Mouse (Mus musculus): Measurements from ENCODE around the gene C2cd2. TPM values are rescaled to one million over a fixed set of nuclear protein-coding genes. Genes with fewer than 3 reads are reported as not detected.
"Not testable (repeated sequence)": the region's sequence is repeated elsewhere in the genome, so short reads cannot be mapped to it uniquely, and the experiment has no call there.

C2cd2 gene
- polyA plus RNA-seq, 1 experiment from 2014 or later, result 10.0 TPM

DNA sequence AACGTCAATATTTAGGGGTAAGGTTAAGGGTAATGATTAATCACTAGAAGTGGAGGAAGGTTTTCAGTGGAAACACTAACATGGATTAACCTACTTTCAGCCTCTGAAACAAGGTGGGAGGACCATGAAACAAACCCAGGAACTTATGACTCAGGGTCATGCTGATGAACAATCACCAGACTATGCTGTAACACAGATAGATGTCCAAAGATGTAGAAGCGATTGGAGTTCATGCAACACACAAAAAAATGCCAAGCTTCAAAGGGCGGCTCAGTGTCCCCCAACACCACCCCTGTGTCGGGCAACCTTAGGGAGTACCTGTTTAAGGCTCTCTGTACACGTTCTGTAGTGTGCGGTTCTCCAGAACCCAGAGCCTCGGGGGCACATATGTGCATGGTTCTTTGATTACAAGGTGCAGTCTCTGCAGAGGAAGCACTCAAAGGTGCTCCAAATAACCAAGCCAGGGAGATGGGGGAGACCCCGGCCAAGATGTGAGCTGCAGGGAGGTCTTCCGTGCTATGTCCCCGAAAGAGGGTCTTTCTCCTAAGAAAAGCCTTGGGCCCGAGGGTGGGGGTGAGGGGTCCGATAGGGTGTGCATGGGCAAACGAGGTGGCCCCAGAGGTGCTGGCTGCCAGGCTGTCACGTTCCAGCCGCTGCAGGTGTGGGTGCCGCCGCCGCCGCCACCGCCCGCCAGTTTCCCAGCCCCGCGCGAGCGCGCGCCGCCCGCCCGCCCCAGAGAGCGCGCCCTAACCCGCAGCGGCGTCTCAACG lies 832 bp downstream of the C2cd2 start:
- Histone ChIP-seq H3K4me2 (peak overlapping the region; percentile 77), H3K4me3 (peak overlapping the region; percentile 81), H3K4me1 (peaks cover 11% of the 10 kb centered on the region), H3K36me3 (ENCODE audit: poor library complexity, severe bottlenecking) (0 out of 2 replicates have a peak, but pooled peaks cover 3% of the 10 kb centered on the region), H3K9ac (peak overlapping the region; percentile 91), H3K27ac (peak overlapping the region; percentile 97), H3K27me3 (no peaks in the 10 kb centered on the region), H3K9me3 (replicated peaks) (no peaks in the 10 kb centered on the region)
- WGBS, result 9% methylated on average over 30 of the region's 36 CpGs
- peak; percentile 60; the same call in 1 of the 2 replicates for ATAC-seq

DNA sequence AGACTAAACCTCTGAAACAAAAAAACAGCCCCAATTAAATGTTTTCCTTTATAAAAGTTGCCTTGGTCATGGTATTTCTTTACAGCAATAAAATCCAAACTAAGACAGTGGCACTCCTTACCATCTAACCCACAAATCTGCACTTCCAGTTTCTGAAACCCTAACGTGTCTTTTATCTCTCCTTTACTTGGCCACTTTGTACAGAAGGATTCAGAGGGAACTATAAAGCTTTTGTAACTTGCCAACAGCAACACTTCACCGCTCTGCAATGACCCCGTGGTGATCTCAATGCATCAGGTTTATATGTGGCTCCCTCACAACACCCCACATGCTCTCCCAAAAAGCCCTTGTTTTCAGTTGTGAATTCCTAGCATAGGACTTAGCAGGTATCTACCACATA lies 2.0 kb downstream of the C2cd2 start:
- H3K9me3 ChIP-seq (replicated peaks), result no peaks in the 10 kb centered on the region
- H3K27me3 ChIP-seq, result no peaks in the 10 kb centered on the region
- H3K4me3 ChIP-seq, result no peak overlapping the region
- no peak overlapping the region for H3K4me2 ChIP-seq
- H3K9ac ChIP-seq, result no peak overlapping the region
- ATAC-seq, result no peak
- peaks cover 15% of the 10 kb centered on the region for H3K36me3 ChIP-seq (ENCODE audit: poor library complexity, severe bottlenecking)
- H3K4me1 ChIP-seq, result peaks cover 11% of the 10 kb centered on the region
- no peak overlapping the region for H3K27ac ChIP-seq
- 90% methylated on average over 3 of the region's 3 CpGs for WGBS

DNA sequence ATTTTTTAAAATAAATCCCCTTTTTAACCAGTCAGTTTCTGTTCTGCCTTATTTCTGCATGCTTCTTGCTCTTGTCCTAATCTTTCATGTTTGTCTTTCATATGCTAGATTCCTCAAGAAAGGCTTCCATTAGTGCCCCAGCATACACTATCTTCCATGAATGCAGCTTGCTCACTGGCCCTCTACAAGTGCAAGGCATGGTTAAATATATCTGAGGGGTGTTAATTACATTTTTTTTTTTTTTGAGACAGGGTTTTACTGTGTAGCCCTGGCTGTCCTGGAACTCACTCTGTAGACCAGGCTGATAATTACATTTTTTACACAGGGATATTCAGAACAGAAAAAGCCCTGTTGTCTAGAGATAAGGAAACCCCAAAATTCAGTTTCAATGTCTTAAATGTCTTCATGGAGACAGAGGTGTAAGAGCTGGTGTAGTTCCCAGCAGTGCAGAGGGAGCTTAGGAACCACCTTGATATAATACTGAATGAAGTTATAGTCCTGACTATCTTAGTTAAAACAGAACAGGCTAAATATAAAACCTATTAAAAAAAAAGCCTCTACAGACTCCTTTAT lies 3.9 kb downstream of the C2cd2 start:
- ATAC-seq, result no peak
- peaks cover 27% of the 10 kb centered on the region for H3K36me3 ChIP-seq (ENCODE audit: poor library complexity, severe bottlenecking)
- H3K9me3 ChIP-seq (replicated peaks), result no peaks in the 10 kb centered on the region
- H3K27ac ChIP-seq, result no peak overlapping the region
- H3K27me3 ChIP-seq, result no peaks in the 10 kb centered on the region
- no peak overlapping the region for H3K4me3 ChIP-seq
- no peak overlapping the region for H3K4me2 ChIP-seq
- peaks cover 11% of the 10 kb centered on the region for H3K4me1 ChIP-seq
- H3K9ac ChIP-seq, result no peak overlapping the region

DNA sequence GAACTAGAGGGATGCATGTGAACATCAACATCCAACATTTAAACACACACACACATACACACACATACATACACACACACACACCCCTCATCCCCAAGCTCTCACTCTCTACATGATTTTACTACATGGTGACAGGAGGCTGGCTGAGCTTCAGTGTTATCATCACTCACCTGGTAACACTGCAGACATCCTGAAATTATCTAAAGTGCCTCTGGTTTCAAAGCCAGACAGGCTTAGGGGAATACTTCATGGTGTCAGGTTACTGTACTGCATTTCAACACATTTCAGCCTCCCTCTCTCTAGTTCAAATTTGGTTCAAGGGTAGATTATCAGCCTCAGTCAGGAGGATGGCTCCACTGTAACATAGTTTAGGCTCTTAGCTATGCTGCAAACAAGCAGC lies 4.8 kb downstream of the C2cd2 start:
- ATAC-seq, result no peak
- Histone ChIP-seq H3K27ac (no peak overlapping the region), H3K9ac (no peak overlapping the region), H3K9me3 (replicated peaks) (no peaks in the 10 kb centered on the region), H3K4me1 (peaks cover 11% of the 10 kb centered on the region), H3K4me3 (no peak overlapping the region), H3K4me2 (no peak overlapping the region), H3K27me3 (no peaks in the 10 kb centered on the region), H3K36me3 (ENCODE audit: poor library complexity, severe bottlenecking) (peaks cover 35% of the 10 kb centered on the region)

DNA sequence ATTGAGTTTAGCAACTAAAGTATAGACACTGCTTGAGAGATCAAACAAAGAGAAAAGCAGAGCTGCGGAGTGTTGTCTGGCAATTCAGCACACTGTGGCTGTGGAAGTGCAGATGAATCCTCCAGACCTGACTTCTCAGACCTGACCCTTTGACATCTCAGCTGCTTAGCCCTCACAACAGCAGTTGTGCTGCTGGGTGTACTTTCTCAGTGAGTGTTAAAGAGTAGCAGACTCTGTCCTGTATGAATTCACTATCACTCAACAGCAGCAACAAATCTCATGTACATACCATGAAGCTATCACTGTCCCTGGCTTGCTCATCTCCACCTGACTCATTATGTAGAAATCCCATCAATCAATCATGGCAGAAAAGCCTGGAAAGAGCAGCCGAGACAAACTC lies 6.4 kb downstream of the C2cd2 start:
- Histone ChIP-seq H3K27me3 (no peaks in the 10 kb centered on the region), H3K27ac (no peak overlapping the region), H3K4me3 (no peak overlapping the region), H3K9me3 (replicated peaks) (no peaks in the 10 kb centered on the region), H3K4me2 (no peak overlapping the region), H3K9ac (no peak overlapping the region), H3K36me3 (ENCODE audit: poor library complexity, severe bottlenecking) (peaks cover 51% of the 10 kb centered on the region), H3K4me1 (peaks cover 4% of the 10 kb centered on the region)
- ATAC-seq, result no peak
- 96% methylated on average over 2 of the region's 2 CpGs for WGBS

DNA sequence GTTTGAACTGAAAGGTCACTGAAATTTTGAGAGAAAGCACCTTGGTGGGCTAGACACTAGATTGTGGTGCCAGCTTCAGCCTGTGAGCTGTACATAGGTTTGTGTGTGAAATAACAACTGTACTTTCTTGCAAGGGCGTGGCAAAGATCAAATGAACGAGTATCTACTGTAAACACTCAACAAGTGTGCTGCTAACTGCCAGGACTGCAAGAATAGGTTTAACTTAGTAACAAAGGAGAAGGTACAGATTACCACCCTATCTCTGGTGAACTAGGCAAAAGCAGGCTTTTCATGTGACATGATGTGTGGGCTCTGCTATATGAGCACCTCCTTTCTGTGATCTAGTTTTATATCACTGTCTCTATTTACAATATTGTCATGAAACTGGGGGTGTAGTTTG lies 9.1 kb downstream of the C2cd2 start:
- H3K9me3 ChIP-seq (replicated peaks), result no peaks in the 10 kb centered on the region
- H3K9ac ChIP-seq, result no peak overlapping the region
- no peaks in the 10 kb centered on the region for H3K4me1 ChIP-seq
- H3K27ac ChIP-seq, result no peak overlapping the region
- H3K4me2 ChIP-seq, result no peak overlapping the region
- ATAC-seq, result no peak
- WGBS, result 91% methylated on average over 2 of the region's 2 CpGs
- peaks cover 73% of the 10 kb centered on the region for H3K36me3 ChIP-seq (ENCODE audit: poor library complexity, severe bottlenecking)
- H3K27me3 ChIP-seq, result no peaks in the 10 kb centered on the region
- no peak overlapping the region for H3K4me3 ChIP-seq

DNA sequence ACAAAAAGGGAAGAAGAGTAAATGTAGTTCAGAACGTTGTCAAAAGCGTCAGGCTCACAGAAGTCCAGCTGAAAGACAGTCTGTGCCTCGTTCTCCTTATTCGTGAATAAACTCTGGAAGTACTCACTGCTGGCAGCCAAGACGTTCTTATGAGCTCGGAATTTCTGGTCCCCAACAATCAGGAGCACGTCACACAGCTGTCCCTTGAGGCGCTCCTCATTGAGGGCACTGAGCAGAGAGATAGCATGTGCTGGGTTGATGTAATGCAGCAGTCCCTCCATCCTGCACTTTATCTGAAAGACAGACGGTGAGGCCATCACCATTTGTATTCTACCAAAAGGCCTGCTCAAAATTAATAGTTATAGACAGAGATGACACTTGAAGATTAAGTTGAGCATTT lies 9.6 kb downstream of the C2cd2 start:
- Histone ChIP-seq H3K4me1 (no peaks in the 10 kb centered on the region), H3K9ac (no peak overlapping the region), H3K4me3 (no peak overlapping the region), H3K36me3 (ENCODE audit: poor library complexity, severe bottlenecking) (peaks cover 73% of the 10 kb centered on the region), H3K27me3 (no peaks in the 10 kb centered on the region), H3K9me3 (replicated peaks) (no peaks in the 10 kb centered on the region), H3K4me2 (no peak overlapping the region), H3K27ac (no peak overlapping the region)
- WGBS, result 87% methylated on average over 9 of the region's 9 CpGs
- ATAC-seq, result no peak

DNA sequence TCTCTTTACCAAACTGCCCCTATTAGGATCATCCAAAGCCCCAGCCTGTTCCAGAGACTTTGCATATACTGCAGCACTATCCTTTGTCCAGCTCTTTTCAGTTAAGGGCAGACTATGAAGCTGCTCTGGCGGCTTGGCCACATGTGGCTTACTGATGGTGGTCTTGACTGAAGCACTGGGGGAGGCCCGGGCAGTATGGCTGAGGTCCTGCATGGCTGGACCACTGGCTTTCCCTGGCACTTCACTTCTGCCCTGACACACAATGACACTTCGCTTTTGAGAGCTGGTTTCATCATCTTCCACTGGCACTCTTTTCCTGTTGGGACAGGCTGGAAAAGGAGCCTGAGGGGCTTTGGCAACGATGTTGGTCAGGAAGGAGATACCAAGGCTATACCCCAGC lies 10.0 kb downstream of the C2cd2 start:
- Histone ChIP-seq H3K4me1 (no peaks in the 10 kb centered on the region), H3K27me3 (no peaks in the 10 kb centered on the region), H3K9ac (no peak overlapping the region), H3K9me3 (replicated peaks) (no peaks in the 10 kb centered on the region), H3K4me3 (no peak overlapping the region), H3K36me3 (ENCODE audit: poor library complexity, severe bottlenecking) (peaks cover 73% of the 10 kb centered on the region), H3K27ac (no peak overlapping the region), H3K4me2 (no peak overlapping the region)
- WGBS, result 93% methylated on average over 4 of the region's 4 CpGs
- no peak for ATAC-seq

DNA sequence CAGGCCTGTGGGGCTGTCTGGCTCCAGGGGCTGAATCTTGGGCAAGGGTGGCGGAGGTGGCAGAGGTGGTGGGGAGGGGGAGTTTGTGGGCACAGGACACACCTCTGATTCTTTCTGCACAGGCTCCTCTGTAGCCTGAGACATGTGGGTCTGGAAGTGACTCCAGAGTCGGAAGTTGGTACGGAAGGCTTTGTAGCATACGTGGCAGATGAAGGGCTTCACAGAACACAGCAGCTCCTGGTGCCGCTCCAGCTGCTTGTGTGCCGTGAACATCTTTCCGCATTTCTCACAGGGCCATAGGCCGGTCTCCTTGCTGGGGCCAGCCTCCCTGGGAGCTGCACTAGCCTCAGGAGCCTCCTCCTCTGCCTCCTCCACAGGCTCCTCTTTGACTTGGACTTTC lies 12.3 kb downstream of the C2cd2 start:
- Histone ChIP-seq H3K9me3 (replicated peaks) (no peaks in the 10 kb centered on the region), H3K4me1 (no peaks in the 10 kb centered on the region), H3K36me3 (ENCODE audit: poor library complexity, severe bottlenecking) (peaks cover 58% of the 10 kb centered on the region), H3K4me2 (no peak overlapping the region), H3K9ac (no peak overlapping the region), H3K27ac (no peak overlapping the region), H3K27me3 (no peaks in the 10 kb centered on the region), H3K4me3 (no peak overlapping the region)
- WGBS, result 96% methylated on average over 8 of the region's 8 CpGs
- ATAC-seq, result no peak

DNA sequence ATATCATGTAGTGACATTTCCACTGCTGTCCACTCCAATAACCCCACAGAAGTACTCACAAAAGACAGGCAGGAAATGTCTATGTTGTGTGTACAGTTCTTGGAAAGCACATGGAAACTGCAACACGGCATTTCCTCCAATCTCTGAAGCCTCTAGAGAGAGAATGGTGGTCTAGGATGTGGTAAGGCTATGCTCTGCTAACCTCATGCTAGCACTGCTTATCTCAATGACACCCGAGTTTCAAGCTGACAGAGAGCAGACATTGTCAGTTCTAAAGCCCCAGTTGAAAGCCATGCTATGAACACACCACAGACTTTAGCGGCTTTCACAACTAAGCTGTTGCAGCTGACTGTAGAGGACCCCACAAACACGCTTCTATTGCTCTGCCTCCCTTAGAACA lies 13.6 kb downstream of the C2cd2 start:
- ATAC-seq, result no peak
- Histone ChIP-seq H3K9me3 (replicated peaks) (no peaks in the 10 kb centered on the region), H3K4me2 (no peak overlapping the region), H3K27me3 (no peaks in the 10 kb centered on the region), H3K9ac (no peak overlapping the region), H3K36me3 (ENCODE audit: poor library complexity, severe bottlenecking) (peaks cover 52% of the 10 kb centered on the region), H3K27ac (no peak overlapping the region), H3K4me1 (no peaks in the 10 kb centered on the region), H3K4me3 (no peak overlapping the region)
- WGBS, result 89% methylated on average over 4 of the region's 4 CpGs

DNA sequence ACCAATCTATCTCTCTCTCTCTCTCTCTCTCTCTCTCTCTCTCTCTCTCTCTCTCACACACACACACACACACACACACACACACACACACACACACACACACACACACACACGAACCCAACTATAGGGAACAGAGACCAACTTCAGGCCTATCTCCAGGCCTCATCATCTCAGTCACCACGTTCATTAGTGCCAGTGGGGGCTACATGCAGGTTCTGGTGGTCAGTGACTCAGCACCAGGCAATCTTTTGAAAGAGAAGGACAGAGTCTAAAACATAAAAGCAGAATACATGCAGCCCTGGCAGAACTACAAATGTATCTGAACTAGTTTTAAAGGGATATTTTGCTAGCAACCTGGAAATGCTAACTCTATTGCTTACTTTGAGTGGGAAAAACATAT lies 15.4 kb downstream of the C2cd2 start:
- H3K4me3 ChIP-seq; H3K9ac ChIP-seq; H3K27me3 ChIP-seq; ATAC-seq; H3K4me1 ChIP-seq; H3K9me3 ChIP-seq (replicated peaks); H3K4me2 ChIP-seq; H3K27ac ChIP-seq: not testable (repeated sequence)
- WGBS, result 77% methylated on average over 2 of the region's 2 CpGs
- H3K36me3 ChIP-seq (ENCODE audit: poor library complexity, severe bottlenecking), result peaks cover 34% of the 10 kb centered on the region

DNA sequence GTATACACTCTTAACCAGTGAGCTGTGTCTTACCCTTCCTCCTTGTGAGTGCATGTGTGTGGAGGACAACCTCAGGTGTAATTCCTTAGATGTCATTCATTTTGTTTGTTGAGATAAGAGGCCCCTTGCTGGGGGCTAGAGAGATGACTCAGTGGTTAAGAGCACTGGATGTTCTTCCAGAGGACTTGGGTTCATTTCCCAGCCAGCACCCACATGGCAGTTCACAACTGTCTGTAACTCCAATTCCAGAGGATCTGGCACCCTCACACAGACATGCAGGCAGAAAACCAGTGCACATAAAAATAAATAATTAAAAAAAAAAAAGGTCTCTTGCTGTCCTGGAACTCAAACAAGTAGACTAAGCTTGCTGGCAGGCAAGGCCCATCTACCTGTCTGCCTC lies 20.6 kb downstream of the C2cd2 start:
- no peaks in the 10 kb centered on the region for H3K9me3 ChIP-seq (replicated peaks)
- H3K27me3 ChIP-seq, result no peaks in the 10 kb centered on the region
- H3K27ac ChIP-seq, result no peak overlapping the region
- H3K9ac ChIP-seq, result no peak overlapping the region
- no peak overlapping the region for H3K4me2 ChIP-seq
- no peak for ATAC-seq
- H3K4me3 ChIP-seq, result no peak overlapping the region
- no peaks in the 10 kb centered on the region for H3K4me1 ChIP-seq
- H3K36me3 ChIP-seq (ENCODE audit: poor library complexity, severe bottlenecking), result peaks cover 3% of the 10 kb centered on the region; the same call in 1 of the 2 replicates

DNA sequence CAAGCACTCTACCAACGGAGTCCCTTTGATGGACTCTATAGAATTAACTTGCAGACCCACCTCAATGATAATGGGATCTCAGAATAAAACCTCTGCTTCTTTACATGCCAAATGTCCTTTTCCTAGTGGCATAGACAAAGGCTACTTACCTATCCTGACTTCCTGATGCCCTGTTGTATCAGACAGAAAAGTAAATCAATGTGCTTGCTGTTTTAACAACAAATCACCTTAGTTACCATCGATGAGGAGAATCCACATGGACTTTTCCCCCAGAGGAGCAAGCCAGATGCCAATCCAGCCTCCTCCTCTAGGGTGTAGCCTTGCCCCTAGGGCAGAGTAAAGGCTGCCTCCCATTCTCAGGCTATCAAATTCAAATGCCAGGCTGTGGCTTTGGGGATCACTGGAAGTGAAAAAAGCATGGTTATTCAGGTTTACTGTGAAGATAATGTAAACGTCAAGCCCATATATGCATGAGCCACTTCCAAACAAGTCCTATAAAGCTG lies 21.9 kb downstream of the C2cd2 start:
- H3K27ac ChIP-seq, result no peak overlapping the region

More for the DNA sequence above, 21.9 kb downstream of the C2cd2 start:
- no peak overlapping the region for H3K4me3 ChIP-seq
- H3K4me2 ChIP-seq, result no peak overlapping the region
- H3K27me3 ChIP-seq, result no peaks in the 10 kb centered on the region
- WGBS, result 84% methylated on average over 3 of the region's 3 CpGs
- no peaks in the 10 kb centered on the region for H3K4me1 ChIP-seq
- no peak for ATAC-seq
- H3K9me3 ChIP-seq (replicated peaks), result no peaks in the 10 kb centered on the region
- no peak overlapping the region for H3K9ac ChIP-seq
- H3K36me3 ChIP-seq (ENCODE audit: poor library complexity, severe bottlenecking), result 0 out of 2 replicates have a peak, but pooled peaks cover 3% of the 10 kb centered on the region
